Mouse (Mus musculus) liver, embryonic 15.5 days (tissue): Measurements from ENCODE around the gene Naa25. TPM values are rescaled to one million over a fixed set of nuclear protein-coding genes. Genes with fewer than 3 reads are reported as not detected.

Experiments used
- ATAC-seq: fragments of 200-750 bp; cut with Nextera tagmentation; 2 replicates; pipeline ENCODE4 v1.8.0; 2017; ENCODE audit warnings: moderate number of reproducible peaks, mild to moderate bottlenecking, moderate library complexity; ENCODE audit not compliant: insufficient read depth
- H3K27ac ChIP-seq: fragments of 300-500 bp; sonication (generic); replicated peaks from 2 replicates; pipeline ENCODE4 v1.5.1; 2015; ENCODE audit warnings: mild to moderate bottlenecking, inconsistent platforms
- H3K27me3 ChIP-seq: fragments of 300-500 bp; sonication (generic); 2 replicates; pipeline ENCODE4 v1.6.1; 2015; ENCODE audit warnings: mild to moderate bottlenecking, inconsistent platforms
- H3K36me3 ChIP-seq: fragments of 300-500 bp; sonication (generic); replicated peaks from 2 replicates; pipeline ENCODE4 v1.6.1; 2015; ENCODE audit warnings: moderate library complexity, mild to moderate bottlenecking, inconsistent platforms
- H3K4me1 ChIP-seq: fragments of 300-500 bp; sonication (generic); replicated peaks from 2 replicates; pipeline ENCODE4 v1.6.1; 2015; ENCODE audit warnings: inconsistent platforms
- H3K4me2 ChIP-seq: fragments of 300-500 bp; sonication (generic); 2 replicates; pipeline ENCODE4 v1.6.1; 2015; ENCODE audit warnings: moderate library complexity, mild to moderate bottlenecking, inconsistent platforms
- H3K4me3 ChIP-seq: fragments of 300-500 bp; sonication (generic); replicated peaks from 2 replicates; pipeline ENCODE4 v1.5.1; 2015; ENCODE audit warnings: mild to moderate bottlenecking, inconsistent platforms
- H3K9ac ChIP-seq: fragments of 300-500 bp; sonication (generic); 2 replicates; pipeline ENCODE4 v1.6.1; 2015; ENCODE audit warnings: moderate library complexity, mild to moderate bottlenecking, inconsistent platforms
- H3K9me3 ChIP-seq: fragments of 300-500 bp; sonication (generic); replicated peaks from 2 replicates; pipeline ENCODE4 v1.6.1; 2016; ENCODE audit warnings: inconsistent platforms
- WGBS: fragments of 180-500 bp; shearing (Covaris S2); methylation state at CpG from one replicate; pipeline ENCODE4 v1.1.7; 2015; ENCODE audit warnings: mixed read lengths; ENCODE audit not compliant: insufficient replicate concordance; 5-methylcytosine and 5-hydroxymethylcytosine counted together
- polyA plus RNA-seq: library from polyadenylated mRNA; unstranded; fragments of >200 nt; fragmentation: Nextera tagmentation; extraction: Ambion mirVana; gene quantifications from 2 replicates; pipeline ENCODE4 v1.2.1, GENCODE M21; 2015

The Naa25 gene
- polyA plus RNA-seq, 1 experiment from 2014 or later = 19.2 TPM

DNA sequence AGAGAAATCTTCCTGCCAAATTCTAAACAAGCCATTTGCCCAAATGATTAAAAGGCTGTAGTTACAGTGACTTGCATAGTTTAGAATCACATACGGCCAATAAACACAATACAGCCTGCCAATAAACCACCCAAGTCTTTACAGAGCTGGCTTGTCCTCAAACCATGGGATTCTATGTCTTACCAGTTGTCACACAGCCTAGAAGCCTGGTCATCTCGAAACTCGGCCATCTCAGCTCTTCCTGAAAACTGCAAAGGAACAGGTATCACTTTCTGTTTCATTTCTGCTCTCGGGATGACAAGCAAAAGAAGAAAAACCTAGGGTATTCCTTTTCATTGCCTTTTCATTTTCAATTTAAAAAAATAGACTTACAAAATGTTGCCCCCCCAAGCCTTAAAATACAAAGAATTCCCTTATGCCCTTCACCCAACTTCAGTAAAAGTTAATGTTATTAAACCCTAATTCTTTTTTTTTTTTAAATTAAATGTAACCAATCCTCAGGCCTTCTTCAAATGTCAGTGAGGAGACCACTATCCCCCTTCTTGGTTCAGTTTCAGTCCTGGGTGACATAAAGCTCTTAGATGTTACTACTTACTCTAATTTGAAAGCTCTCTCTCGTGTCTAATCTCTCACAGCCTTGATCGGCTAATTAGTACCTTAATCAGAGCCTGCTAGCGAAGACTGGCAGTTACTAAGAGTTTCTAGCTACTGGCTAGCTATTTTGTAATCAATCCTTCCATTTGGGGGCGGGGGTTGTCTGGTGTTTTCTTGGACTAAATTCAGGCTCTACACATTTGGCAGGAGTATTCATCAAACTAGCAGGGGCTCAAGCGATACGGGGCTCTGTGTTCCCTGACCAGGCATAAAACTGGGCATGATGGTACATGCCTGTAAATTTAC, 13.6 kb upstream of the Naa25 start:
- peaks cover 25% of the 10 kb centered on the region for H3K36me3 ChIP-seq
- peak overlapping the region; percentile 78 for H3K9ac ChIP-seq
- 57% methylated on average over 10 of the region's 10 CpGs for WGBS
- peak overlapping the region; percentile 94 for H3K4me2 ChIP-seq
- peak overlapping the region; percentile 93 for H3K27ac ChIP-seq
- H3K4me3 ChIP-seq = peak overlapping the region; percentile 72
- no peak for ATAC-seq
- H3K27me3 ChIP-seq = peaks cover 4% of the 10 kb centered on the region
- no peaks in the 10 kb centered on the region for H3K9me3 ChIP-seq
- peaks cover 41% of the 10 kb centered on the region for H3K4me1 ChIP-seq

DNA sequence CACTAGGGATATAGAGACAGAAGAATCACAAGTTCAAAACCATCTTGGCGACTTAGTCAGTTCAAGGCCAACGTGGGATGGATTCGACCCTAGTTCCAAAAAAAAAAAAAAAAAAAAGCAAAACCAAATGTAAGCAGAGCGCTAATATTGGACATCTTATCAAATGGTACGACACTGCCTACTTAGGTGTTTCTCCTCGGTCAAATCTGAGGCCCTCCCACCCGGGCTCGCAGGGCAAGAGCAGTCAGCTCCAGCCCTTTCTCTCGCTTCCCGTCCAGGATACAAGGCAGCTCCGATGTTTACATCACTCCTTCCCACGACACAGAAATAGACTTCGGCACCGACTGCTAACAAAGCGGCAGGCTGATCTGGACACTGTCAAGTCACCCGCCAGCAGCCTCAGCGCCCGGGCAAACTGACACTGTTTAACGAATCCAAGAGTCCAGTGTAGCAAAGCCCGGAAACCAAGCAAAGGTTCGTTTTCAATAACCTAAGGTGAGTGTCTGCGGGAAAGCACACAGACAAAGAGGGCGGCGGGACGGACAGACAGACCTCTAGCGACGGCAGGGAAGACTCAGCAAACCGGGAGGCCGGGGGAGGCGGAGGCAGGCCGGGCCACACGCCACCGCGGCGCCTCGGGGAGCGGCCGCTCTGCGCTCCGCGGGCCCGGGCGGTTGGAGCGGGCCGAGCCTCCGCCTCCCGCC, 12.8 kb upstream of the Naa25 start:
- peak; percentile 45 for ATAC-seq

DNA sequence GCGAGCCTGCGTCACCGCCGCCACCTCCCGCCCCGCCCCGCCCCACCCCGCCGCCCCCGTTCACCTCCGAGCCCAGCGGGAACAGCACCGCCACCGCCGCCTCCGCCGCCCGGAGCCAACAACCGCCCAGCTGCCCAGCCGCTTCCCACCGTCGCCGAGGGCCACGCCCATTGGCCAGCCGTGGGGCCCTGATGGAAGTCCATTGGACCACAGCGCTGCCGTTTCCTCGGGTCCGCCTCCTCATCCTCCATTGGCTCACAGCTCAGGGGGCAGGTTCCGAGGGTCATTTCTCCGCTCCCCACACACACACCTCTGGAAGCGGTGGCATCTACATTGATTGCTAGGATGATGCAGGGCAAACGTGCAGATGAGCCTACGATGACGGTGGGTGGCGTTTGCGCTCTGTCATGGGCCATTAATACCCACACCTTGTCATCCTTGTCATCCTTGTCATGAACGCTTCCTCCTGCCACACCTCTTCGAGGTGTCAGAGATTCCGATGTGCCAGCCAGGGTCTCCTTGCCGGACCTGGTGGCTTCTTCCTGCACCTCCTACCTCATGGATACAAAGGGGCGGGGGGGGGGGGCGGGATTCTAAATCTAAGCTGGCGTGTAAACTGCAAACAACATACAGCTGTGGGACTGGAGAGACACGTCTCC, 12.1 kb upstream of the Naa25 start, which contains the start of gene Trafd1:
Gene Trafd1 (minus strand): TSS at position 172 of the 659 bp plus-strand sequence.
- peaks cover 13% of the 10 kb centered on the region for H3K36me3 ChIP-seq
- peaks cover 4% of the 10 kb centered on the region for H3K27me3 ChIP-seq
- H3K4me1 ChIP-seq = peaks cover 38% of the 10 kb centered on the region
- peak within 1 kb of the TSS; percentile 94 for H3K4me2 ChIP-seq
- H3K9me3 ChIP-seq = no peaks in the 10 kb centered on the region
- H3K9ac ChIP-seq = peak within 1 kb of the TSS; percentile 78
- ATAC-seq = peak; percentile 94
- H3K4me3 ChIP-seq = peak within 1 kb of the TSS; percentile 72
- 1% methylated on average over 43 of the region's 45 CpGs for WGBS
- H3K27ac ChIP-seq = peak within 1 kb of the TSS; percentile 93

More for the DNA sequence above, 12.8 kb upstream of the Naa25 start:
- Histone ChIP-seq H3K4me2 (peak overlapping the region; percentile 94), H3K27me3 (peaks cover 4% of the 10 kb centered on the region), H3K27ac (peak overlapping the region; percentile 93), H3K36me3 (peaks cover 17% of the 10 kb centered on the region), H3K4me1 (peaks cover 38% of the 10 kb centered on the region), H3K4me3 (peak overlapping the region; percentile 72), H3K9ac (peak overlapping the region; percentile 78), H3K9me3 (no peaks in the 10 kb centered on the region)
- 2% methylated on average over 34 of the region's 47 CpGs for WGBS

DNA sequence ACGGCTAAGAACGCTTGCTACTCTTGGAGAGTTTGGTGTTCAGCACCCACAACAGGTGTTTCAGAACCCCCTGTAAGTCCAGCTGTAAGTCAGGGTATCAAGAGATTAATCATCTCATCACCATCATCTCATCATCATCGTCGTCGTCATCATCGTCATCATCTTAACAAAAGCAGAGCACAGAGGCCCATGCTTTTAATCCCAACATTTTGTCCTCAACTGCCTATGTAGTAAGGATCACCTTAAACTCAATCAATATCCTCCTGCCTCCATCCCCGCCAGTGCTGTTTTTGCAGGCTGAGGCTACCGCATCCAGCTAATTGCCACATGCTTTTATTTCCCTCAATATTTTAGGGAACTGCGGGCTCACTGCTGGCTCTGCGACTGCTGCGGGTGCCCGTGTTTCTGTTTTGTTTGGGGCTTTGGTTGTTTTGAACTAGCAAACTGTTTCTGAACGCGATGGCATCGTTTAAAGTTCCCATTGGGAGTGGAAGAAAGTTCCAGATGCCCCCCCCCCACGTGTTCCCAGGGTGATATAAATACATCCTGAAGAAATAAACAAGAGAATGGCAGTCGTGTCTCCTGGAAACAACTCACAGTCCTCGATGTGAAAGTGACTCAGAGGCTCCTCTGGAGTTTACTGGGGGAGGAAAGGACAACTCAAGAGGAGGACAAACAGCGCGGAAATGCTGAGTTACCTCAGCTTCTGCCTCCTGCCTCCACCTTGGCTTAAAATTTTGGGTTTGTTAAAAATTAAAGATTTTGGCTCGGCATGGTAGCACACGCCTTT, 11.4 kb upstream of the Naa25 start:
- H3K27me3 ChIP-seq = peaks cover 4% of the 10 kb centered on the region
- H3K4me3 ChIP-seq = peak overlapping the region; percentile 72
- WGBS = 28% methylated on average over 22 of the region's 22 CpGs
- no peak for ATAC-seq
- H3K4me2 ChIP-seq = peak overlapping the region; percentile 94
- H3K4me1 ChIP-seq = peaks cover 38% of the 10 kb centered on the region
- peak overlapping the region; percentile 78; the same call in 1 of the 2 replicates for H3K9ac ChIP-seq
- H3K27ac ChIP-seq = peak overlapping the region; percentile 93
- H3K9me3 ChIP-seq = no peaks in the 10 kb centered on the region
- H3K36me3 ChIP-seq = 0 out of 2 replicates have a peak, but pooled peaks cover 6% of the 10 kb centered on the region

DNA sequence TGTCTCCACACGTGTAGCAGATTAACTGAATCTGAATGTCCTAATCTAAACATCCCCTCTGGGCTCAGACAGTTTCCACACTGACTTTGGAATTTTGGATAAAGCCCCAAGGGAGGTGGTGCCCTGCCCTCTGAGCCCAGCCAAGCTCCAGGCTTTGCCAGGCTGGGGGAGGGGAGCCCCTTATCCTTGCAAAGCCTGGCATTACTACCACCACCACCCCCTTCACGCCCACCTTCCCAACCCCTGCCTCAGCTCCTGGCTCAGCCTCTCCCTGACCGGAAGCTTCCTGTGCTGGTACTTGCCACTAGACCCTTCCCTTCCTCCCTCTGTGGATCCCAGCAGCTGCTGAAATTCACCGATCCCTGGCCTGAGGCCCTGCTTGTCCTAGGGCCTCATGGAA, 10.6 kb upstream of the Naa25 start:
- Histone ChIP-seq H3K4me2 (no peak overlapping the region), H3K9me3 (no peaks in the 10 kb centered on the region), H3K27me3 (peaks cover 4% of the 10 kb centered on the region), H3K36me3 (no peaks in the 10 kb centered on the region), H3K27ac (no peak overlapping the region), H3K9ac (no peak overlapping the region), H3K4me1 (peaks cover 38% of the 10 kb centered on the region), H3K4me3 (no peak overlapping the region)
- WGBS = 70% methylated on average over 4 of the region's 4 CpGs
- no peak for ATAC-seq

DNA sequence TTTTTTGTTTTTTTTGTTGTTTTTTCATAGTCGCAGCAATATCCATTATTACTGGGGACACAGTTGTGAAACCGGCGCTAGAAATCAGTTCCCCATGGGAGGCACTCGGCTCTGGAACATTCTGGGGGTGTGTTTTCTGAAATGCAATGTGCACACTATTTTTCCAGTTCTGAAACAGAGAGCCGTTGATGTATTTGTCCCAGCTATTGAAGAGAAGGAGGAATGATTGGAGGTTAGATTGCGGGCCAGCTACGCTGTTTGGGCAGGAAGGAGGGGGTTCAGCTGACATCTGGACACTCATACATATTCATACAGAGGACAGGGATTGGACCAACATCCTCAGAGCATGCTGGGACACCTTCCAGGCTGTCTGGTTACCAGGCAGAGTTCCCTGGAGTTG, 8.6 kb upstream of the Naa25 start:
- H3K27ac ChIP-seq = no peak overlapping the region
- no peak overlapping the region for H3K9ac ChIP-seq
- H3K36me3 ChIP-seq = no peaks in the 10 kb centered on the region
- ATAC-seq = no peak
- 59% methylated on average over 7 of the region's 7 CpGs for WGBS
- H3K4me3 ChIP-seq = no peak overlapping the region
- H3K4me2 ChIP-seq = no peak overlapping the region
- peaks cover 35% of the 10 kb centered on the region for H3K4me1 ChIP-seq
- peaks cover 4% of the 10 kb centered on the region for H3K27me3 ChIP-seq
- no peaks in the 10 kb centered on the region for H3K9me3 ChIP-seq

DNA sequence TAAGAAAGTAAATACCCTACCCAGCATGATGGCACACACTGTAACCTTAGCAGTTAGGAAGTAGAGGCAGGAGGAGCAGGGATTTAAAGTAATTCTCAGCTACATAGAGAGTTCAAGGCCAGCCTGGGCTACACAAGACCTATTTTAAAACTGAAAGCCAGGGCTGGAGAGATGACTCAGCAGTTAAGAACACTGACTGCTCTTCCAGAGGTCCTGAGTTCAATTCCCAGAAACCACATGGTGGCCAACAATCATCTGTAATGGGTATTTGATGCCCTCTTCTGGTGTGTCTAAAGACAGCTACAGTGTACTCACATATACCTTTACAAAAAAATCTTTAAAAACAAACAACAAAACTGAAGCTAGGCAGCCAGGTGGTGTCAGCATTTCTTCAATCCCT, 8.0 kb upstream of the Naa25 start:
- Histone ChIP-seq H3K36me3 (no peaks in the 10 kb centered on the region), H3K4me3 (no peak overlapping the region), H3K4me2 (no peak overlapping the region), H3K27ac (no peak overlapping the region), H3K27me3 (peaks cover 4% of the 10 kb centered on the region), H3K9ac (no peak overlapping the region), H3K9me3 (no peaks in the 10 kb centered on the region), H3K4me1 (peaks cover 29% of the 10 kb centered on the region)
- no peak for ATAC-seq

DNA sequence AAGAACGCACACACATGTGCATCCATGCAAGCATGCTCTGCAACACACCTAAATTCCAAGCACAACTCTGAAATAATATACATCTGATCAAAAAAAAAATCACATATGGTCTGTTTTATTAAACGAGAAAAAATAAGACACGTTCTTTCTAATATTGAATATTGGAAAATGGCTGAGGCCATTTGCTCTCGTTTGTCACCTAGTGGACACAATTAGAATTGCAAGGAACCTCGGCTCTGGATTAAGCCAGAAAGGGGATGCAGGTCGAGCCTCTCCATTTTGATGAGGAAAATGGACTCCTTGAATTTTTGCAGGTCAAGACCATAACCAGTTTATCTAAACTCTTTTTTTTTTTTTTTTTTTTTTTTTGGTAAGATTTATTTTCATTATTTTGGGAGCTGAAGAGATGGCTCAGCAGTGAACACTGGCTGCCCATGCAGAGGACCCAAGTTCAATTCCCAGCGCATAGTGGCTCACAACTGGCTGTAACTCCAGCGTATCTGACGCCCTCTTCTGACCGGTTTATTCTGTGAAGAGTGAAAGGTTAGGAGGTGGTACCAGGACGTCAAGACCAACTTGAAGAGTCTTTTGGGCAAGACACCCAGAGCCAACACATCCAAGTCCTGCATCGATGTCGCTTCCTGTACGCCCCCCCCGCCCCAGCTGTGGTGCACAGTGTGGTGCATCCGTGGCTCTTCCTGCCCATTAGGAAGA, 4.9 kb upstream of the Naa25 start:
- Histone ChIP-seq H3K4me2 (no peak overlapping the region), H3K9ac (no peak overlapping the region), H3K9me3 (no peaks in the 10 kb centered on the region), H3K36me3 (no peaks in the 10 kb centered on the region), H3K27ac (no peak overlapping the region), H3K27me3 (no peaks in the 10 kb centered on the region; the same call in 1 of the 2 replicates), H3K4me1 (peaks cover 13% of the 10 kb centered on the region), H3K4me3 (no peak overlapping the region)
- ATAC-seq = no peak
- WGBS = 50% methylated on average over 16 of the region's 16 CpGs

DNA sequence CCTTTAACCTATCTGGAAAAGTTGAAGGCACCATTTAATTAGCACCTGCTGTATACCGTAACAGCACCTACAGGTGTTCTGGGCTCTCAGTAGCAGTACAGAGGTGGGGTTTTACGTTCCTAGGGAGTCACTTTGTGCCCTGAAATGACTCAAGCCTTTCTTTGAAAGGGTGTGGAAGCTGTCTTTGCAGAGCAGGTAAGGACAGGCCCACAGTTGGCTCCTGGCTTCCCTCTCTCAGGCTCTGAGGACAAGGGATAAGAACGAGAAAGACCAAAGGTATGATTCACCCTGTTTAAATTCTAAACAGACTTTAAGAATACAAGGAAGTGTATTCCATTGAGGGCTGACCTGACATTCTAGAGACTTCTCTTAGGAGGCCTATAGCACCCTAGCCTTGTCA, 4.3 kb upstream of the Naa25 start:
- Histone ChIP-seq H3K9me3 (no peaks in the 10 kb centered on the region), H3K9ac (no peak overlapping the region), H3K4me2 (no peak overlapping the region), H3K27me3 (no peaks in the 10 kb centered on the region), H3K4me1 (peaks cover 15% of the 10 kb centered on the region), H3K27ac (no peak overlapping the region), H3K4me3 (no peak overlapping the region), H3K36me3 (no peaks in the 10 kb centered on the region)
- no peak for ATAC-seq
- 72% methylated on average over 3 of the region's 3 CpGs for WGBS

DNA sequence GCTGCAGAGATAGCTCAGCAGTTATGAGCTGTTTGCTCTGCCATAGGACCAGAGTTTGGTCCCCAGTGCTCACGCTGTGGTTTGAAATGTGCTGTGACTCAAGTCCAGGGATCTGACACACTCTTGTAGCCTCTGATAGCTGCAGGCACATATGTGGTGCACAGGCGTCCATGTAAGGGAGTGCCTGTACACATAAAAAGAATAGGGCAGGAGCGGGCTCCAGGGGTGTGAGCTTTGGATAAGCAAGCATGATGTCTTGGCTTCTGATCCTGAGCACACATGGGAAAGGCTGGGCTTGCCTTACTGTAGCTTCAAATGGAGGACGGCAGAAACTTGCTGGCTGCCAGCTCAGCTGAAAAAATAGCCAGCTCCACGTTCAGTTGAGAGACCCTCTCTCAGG, 2.1 kb upstream of the Naa25 start:
- Histone ChIP-seq H3K4me2 (no peak overlapping the region), H3K9me3 (no peaks in the 10 kb centered on the region), H3K4me3 (no peak overlapping the region), H3K4me1 (peaks cover 35% of the 10 kb centered on the region), H3K36me3 (peaks cover 1% of the 10 kb centered on the region; the same call in 1 of the 2 replicates), H3K27ac (no peak overlapping the region), H3K9ac (no peak overlapping the region), H3K27me3 (no peaks in the 10 kb centered on the region)
- ATAC-seq = no peak
- 68% methylated on average over 5 of the region's 5 CpGs for WGBS
